Mouse (Mus musculus) kidney, embryonic 14.5 days (tissue): Measurements from ENCODE around the gene Ms4a6b. TPM values are rescaled to one million over a fixed set of nuclear protein-coding genes. Genes with fewer than 3 reads are reported as not detected.
"Not testable (repeated sequence)": the region's sequence is repeated elsewhere in the genome, so short reads cannot be mapped to it uniquely, and the experiment has no call there.

Source experiments
- ATAC-seq: fragments of 200-750 bp; cut with Nextera tagmentation; 2 replicates; pipeline ENCODE4 v1.8.0; 2017; ENCODE audit warnings: moderate number of reproducible peaks, mild to moderate bottlenecking, moderate TSS enrichment, moderate library complexity; ENCODE audit not compliant: low FRiP score, low TSS enrichment
- H3K27ac ChIP-seq: fragments of 300-500 bp; sonication (generic); 2 replicates; pipeline ENCODE4 v1.5.1; 2014; ENCODE audit warnings: low read depth, mild to moderate bottlenecking, low read length, moderate library complexity, mixed read lengths
- H3K27me3 ChIP-seq: fragments of 300-500 bp; sonication (generic); 2 replicates; pipeline ENCODE4 v1.6.1; 2014; ENCODE audit warnings: mild to moderate bottlenecking, low read length; ENCODE audit not compliant: control insufficient read depth, insufficient read depth
- H3K36me3 ChIP-seq: fragments of 300-500 bp; sonication (generic); 2 replicates; pipeline ENCODE4 v1.6.1; 2014; ENCODE audit warnings: low read length, mixed read lengths; ENCODE audit not compliant: control insufficient read depth, insufficient read depth
- H3K4me1 ChIP-seq: fragments of 300-500 bp; sonication (generic); 2 replicates; pipeline ENCODE4 v1.6.1; 2014; ENCODE audit warnings: low read length, mixed read lengths; ENCODE audit not compliant: control insufficient read depth, insufficient read depth
- H3K4me2 ChIP-seq: fragments of 300-500 bp; sonication (generic); replicated peaks from 2 replicates; pipeline ENCODE4 v1.6.1; 2014; ENCODE audit warnings: low read depth, mild to moderate bottlenecking, low read length
- H3K4me3 ChIP-seq: fragments of 300-500 bp; sonication (generic); 2 replicates; pipeline ENCODE4 v1.5.1; 2014; ENCODE audit warnings: mild to moderate bottlenecking, low read length
- H3K9ac ChIP-seq: fragments of 300-500 bp; sonication (generic); 2 replicates; pipeline ENCODE4 v1.6.1; 2014; ENCODE audit warnings: low read depth, mild to moderate bottlenecking, low read length, moderate library complexity
- H3K9me3 ChIP-seq: fragments of 300-500 bp; sonication (generic); 2 replicates; pipeline ENCODE4 v1.6.1; 2016; ENCODE audit warnings: low read length; ENCODE audit not compliant: control insufficient read depth
- WGBS: fragments of 180-500 bp; shearing (Covaris S2); extraction: QIAGEN DNeasy Blood & Tissue Kit; methylation state at CpG from one replicate; pipeline ENCODE4 v1.1.7; 2014; 5-methylcytosine and 5-hydroxymethylcytosine counted together
- polyA plus RNA-seq: library from polyadenylated mRNA; unstranded; fragments of >200 nt; fragmentation: Nextera tagmentation; extraction: Ambion mirVana; gene quantifications from 2 replicates; pipeline ENCODE4 v1.2.1, GENCODE M21; 2014

The Ms4a6b gene
- polyA plus RNA-seq, 1 experiment from 2014 or later: 3.5 TPM

DNA sequence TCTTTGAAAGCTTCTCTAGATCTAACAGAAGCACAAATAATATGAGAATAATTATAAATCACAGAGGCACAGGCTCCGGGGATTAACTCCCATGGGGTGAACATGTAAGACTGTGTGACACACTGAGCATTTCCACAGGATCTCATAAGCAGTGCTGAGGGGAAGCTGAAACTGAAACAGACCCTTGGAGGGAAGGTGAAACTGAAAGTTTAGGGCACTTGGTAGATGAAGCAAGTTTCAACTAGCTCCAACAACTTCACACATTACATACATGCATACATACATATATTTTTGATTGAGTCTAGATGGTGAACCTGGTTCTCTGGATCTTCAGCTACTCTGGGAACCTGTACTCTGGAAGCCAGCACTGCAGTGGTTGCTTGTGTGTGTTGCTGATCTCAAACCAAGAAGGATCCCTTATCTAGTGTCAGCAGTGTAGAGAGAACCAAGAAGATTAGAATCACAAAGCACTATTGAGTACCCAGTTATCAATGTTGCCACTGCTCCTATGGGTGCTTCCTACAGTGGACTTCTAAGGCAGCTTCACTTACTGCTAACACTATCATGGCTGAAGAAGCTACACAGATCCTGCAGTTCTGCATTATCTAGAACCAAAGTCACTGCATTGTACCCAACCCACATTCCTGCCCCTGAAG is 24.0 kb downstream of the Ms4a6b start:
- not testable (repeated sequence) for H3K4me3 ChIP-seq, ATAC-seq, H3K4me2 ChIP-seq, H3K9ac ChIP-seq, H3K27me3 ChIP-seq, H3K36me3 ChIP-seq, H3K9me3 ChIP-seq, H3K4me1 ChIP-seq, H3K27ac ChIP-seq
- WGBS: 71% methylated on average over 1 of the region's 1 CpGs

GRCm38 (mm10) chr19:11544383-11544782 is 28.1 kb downstream of the Ms4a6b start:
- not testable (repeated sequence) for H3K9me3 ChIP-seq, H3K4me2 ChIP-seq, H3K9ac ChIP-seq, H3K4me1 ChIP-seq, H3K36me3 ChIP-seq, H3K4me3 ChIP-seq, H3K27me3 ChIP-seq, ATAC-seq, H3K27ac ChIP-seq
- WGBS: 84% methylated on average over 2 of the region's 2 CpGs

DNA sequence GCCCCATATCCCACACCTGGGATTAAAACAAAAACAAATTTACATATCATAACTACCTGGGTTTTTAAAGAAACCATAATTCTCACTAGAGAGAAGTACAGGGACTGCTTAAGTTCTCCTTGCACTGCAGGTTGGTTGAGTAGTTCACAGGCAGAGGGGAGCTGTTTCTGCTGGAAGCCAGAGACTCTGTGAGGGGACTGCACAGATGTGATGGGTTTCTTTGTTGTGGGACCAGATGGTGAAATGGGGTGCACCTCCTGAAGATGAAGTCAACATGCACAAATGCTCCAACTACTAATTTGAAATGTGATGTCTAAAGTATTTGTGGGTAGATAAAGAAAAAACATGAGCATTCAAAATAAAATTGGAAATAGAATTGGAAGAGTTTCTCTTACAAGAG is 31.6 kb downstream of the Ms4a6b start:
- H3K4me1 ChIP-seq: no peaks in the 10 kb centered on the region
- no peak overlapping the region for H3K9ac ChIP-seq
- H3K27ac ChIP-seq: no peak overlapping the region
- no peaks in the 10 kb centered on the region for H3K27me3 ChIP-seq
- no peak overlapping the region for H3K4me2 ChIP-seq
- no peak for ATAC-seq
- no peak overlapping the region for H3K4me3 ChIP-seq
- no peaks in the 10 kb centered on the region for H3K9me3 ChIP-seq
- H3K36me3 ChIP-seq: no peaks in the 10 kb centered on the region

GRCm38 (mm10) chr19:11554726-11555125 is 38.4 kb downstream of the Ms4a6b start:
- H3K9ac ChIP-seq: no peak overlapping the region
- H3K27ac ChIP-seq: no peak overlapping the region
- H3K36me3 ChIP-seq: no peaks in the 10 kb centered on the region
- H3K9me3 ChIP-seq: no peaks in the 10 kb centered on the region
- no peak for ATAC-seq
- no peak overlapping the region for H3K4me2 ChIP-seq
- H3K4me1 ChIP-seq: no peaks in the 10 kb centered on the region
- H3K27me3 ChIP-seq: no peaks in the 10 kb centered on the region
- 91% methylated on average over 5 of the region's 5 CpGs for WGBS
- no peak overlapping the region for H3K4me3 ChIP-seq

GRCm38 (mm10) chr19:11559560-11559959 is 43.2 kb downstream of the Ms4a6b start:
- not testable (repeated sequence) for H3K27ac ChIP-seq, H3K9me3 ChIP-seq, H3K4me3 ChIP-seq, H3K9ac ChIP-seq, H3K27me3 ChIP-seq, H3K36me3 ChIP-seq, ATAC-seq, H3K4me2 ChIP-seq, H3K4me1 ChIP-seq

DNA sequence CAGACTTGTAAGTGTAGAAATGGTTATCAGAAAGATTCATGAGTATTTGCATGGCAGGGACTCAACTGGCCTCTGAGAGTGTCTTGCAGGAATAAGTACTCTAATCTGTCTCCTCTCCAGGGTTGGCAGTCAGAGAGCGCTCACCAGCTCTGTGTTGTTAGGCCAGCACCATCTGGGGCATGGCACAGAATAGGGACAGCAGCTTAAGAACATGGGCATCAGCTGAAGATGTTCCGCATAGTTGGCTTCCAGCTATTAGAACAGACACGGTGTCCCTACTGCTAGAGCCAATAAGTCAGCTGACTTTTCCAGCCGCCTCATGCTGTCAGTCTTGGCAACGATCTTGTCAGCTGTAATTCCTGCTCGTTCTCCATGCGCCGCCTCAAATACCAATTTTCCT is 58.7 kb downstream of the Ms4a6b start:
- Histone ChIP-seq H3K9me3 (no peaks in the 10 kb centered on the region), H3K4me1 (no peaks in the 10 kb centered on the region), H3K9ac (no peak overlapping the region), H3K27ac (no peak overlapping the region), H3K36me3 (no peaks in the 10 kb centered on the region), H3K27me3 (no peaks in the 10 kb centered on the region), H3K4me2 (no peak overlapping the region), H3K4me3 (no peak overlapping the region)
- ATAC-seq: no peak
- WGBS: 85% methylated on average over 8 of the region's 8 CpGs

Other genes with a start within 250 kb of the Ms4a6b start
- gene Ms4a5, start 232.6 kb upstream of the Ms4a6b start, polyA plus RNA-seq: not detected in 2 replicates
- 0.07 TPM in 1 of 2 replicates, not detected in the other for gene Ms4a14, start 202.1 kb upstream of the Ms4a6b start, polyA plus RNA-seq
- 3.6 and 4.6 TPM in 2 replicates for gene Ms4a7, start 180.4 kb upstream of the Ms4a6b start, polyA plus RNA-seq
- 4.1 and 5.2 TPM in 2 replicates for gene Ms4a4a, start 141.0 kb upstream of the Ms4a6b start, polyA plus RNA-seq
- 0.29 and 1.6 TPM in 2 replicates for gene Ms4a4c, start 111.7 kb upstream of the Ms4a6b start, polyA plus RNA-seq
- not detected in 2 replicates for gene Ms4a4b, start 73.0 kb upstream of the Ms4a6b start, polyA plus RNA-seq
- 4.6 and 5.0 TPM in 2 replicates for gene Ms4a6c, start 47.1 kb upstream of the Ms4a6b start, polyA plus RNA-seq
- gene Gm8369, start 30.6 kb upstream of the Ms4a6b start, polyA plus RNA-seq: not detected in 2 replicates
- gene Ms4a4d, start 20.3 kb downstream of the Ms4a6b start, polyA plus RNA-seq: 0.19 TPM in 1 of 2 replicates, not detected in the other
- 2.6 and 2.9 TPM in 2 replicates for gene Ms4a6d, start 88.3 kb downstream of the Ms4a6b start, polyA plus RNA-seq
- gene Ms4a2, start 107.2 kb downstream of the Ms4a6b start, polyA plus RNA-seq: 1.1 and 1.6 TPM in 2 replicates
- not detected in 2 replicates for gene Ms4a3, start 124.3 kb downstream of the Ms4a6b start, polyA plus RNA-seq
- not detected in 2 replicates for gene Oosp2, start 144.0 kb downstream of the Ms4a6b start, polyA plus RNA-seq
- not detected in 2 replicates for gene Oosp1, start 174.6 kb downstream of the Ms4a6b start, polyA plus RNA-seq
- not detected in 2 replicates for gene Oosp3, start 180.5 kb downstream of the Ms4a6b start, polyA plus RNA-seq
- not detected in 2 replicates for gene Gif, start 231.0 kb downstream of the Ms4a6b start, polyA plus RNA-seq